Mouse (Mus musculus) lung, embryonic 16.5 days (tissue): ENCODE results near the gene Tomm5. TPM values are rescaled to one million over a fixed set of nuclear protein-coding genes. Genes with fewer than 3 reads are reported as not detected.

ENCODE experiments used
- ATAC-seq: fragments of 200-750 bp; cut with Nextera tagmentation; 2 replicates; pipeline ENCODE4 v1.8.0; 2017; ENCODE audit warnings: low read depth, mild to moderate bottlenecking, moderate library complexity
- H3K27ac ChIP-seq: fragments of 300-500 bp; sonication (generic); 2 replicates; pipeline ENCODE4 v1.5.1; 2014; ENCODE audit warnings: mild to moderate bottlenecking, control low read depth, low read length
- H3K27me3 ChIP-seq: fragments of 300-500 bp; sonication (generic); 2 replicates; pipeline ENCODE4 v1.6.1; 2014; ENCODE audit warnings: low read depth, low read length, mixed read lengths; ENCODE audit not compliant: control insufficient read depth, insufficient read depth
- H3K36me3 ChIP-seq: fragments of 300-500 bp; sonication (generic); 2 replicates; pipeline ENCODE4 v1.6.1; 2014; ENCODE audit warnings: low read length; ENCODE audit not compliant: control insufficient read depth, insufficient read depth
- H3K4me1 ChIP-seq: fragments of 300-500 bp; sonication (generic); replicated peaks from 2 replicates; pipeline ENCODE4 v1.6.1; 2014; ENCODE audit warnings: low read length, mixed read lengths; ENCODE audit not compliant: control insufficient read depth, insufficient read depth
- H3K4me2 ChIP-seq: fragments of 300-500 bp; sonication (generic); 2 replicates; pipeline ENCODE4 v1.6.1; 2014; ENCODE audit warnings: low read depth, low read length, control low read depth
- H3K4me3 ChIP-seq: fragments of 300-500 bp; sonication (generic); 2 replicates; pipeline ENCODE4 v1.5.1; 2014; ENCODE audit warnings: mild to moderate bottlenecking, low read length, control low read depth
- H3K9ac ChIP-seq: fragments of 300-500 bp; sonication (generic); 2 replicates; pipeline ENCODE4 v1.6.1; 2014; ENCODE audit warnings: low read length, control low read depth
- H3K9me3 ChIP-seq: fragments of 300-500 bp; sonication (generic); 2 replicates; pipeline ENCODE4 v1.6.1; 2016; ENCODE audit warnings: low read length; ENCODE audit not compliant: control insufficient read depth
- WGBS: fragments of 180-500 bp; shearing (Covaris S2); extraction: QIAGEN DNeasy Blood & Tissue Kit; methylation state at CpG from one replicate; pipeline ENCODE4 v1.1.7; 2014; 5-methylcytosine and 5-hydroxymethylcytosine counted together
- polyA plus RNA-seq: library from polyadenylated mRNA; unstranded; fragments of >200 nt; fragmentation: Nextera tagmentation; extraction: Ambion mirVana; gene quantifications from 2 replicates; pipeline ENCODE4 v1.2.1, GENCODE M21; 2015

The Tomm5 gene
- polyA plus RNA-seq: 172 and 181 TPM in 2 replicates

GRCm38 (mm10) chr4:45107601-45108277, at the start of gene Tomm5:
Gene Tomm5, minus strand, starts transcription at chr4:45108114.
- ATAC-seq: peak; percentile 98
- H3K27me3 ChIP-seq: no peaks in the 10 kb centered on the region
- peaks cover 7% of the 10 kb centered on the region; the same call in 1 of the 2 replicates for H3K36me3 ChIP-seq
- peak within 1 kb of the TSS; percentile 93 for H3K9ac ChIP-seq
- 0% methylated on average over 39 of the region's 39 CpGs for WGBS
- peak within 1 kb of the TSS; percentile 78 for H3K4me2 ChIP-seq
- peaks cover 10% of the 10 kb centered on the region for H3K4me1 ChIP-seq
- H3K27ac ChIP-seq: peak within 1 kb of the TSS; percentile 37; the same call in 1 of the 2 replicates
- H3K4me3 ChIP-seq: peak within 1 kb of the TSS; percentile 71
- no peaks in the 10 kb centered on the region for H3K9me3 ChIP-seq

- H3K9ac ChIP-seq: no peak overlapping the region
- H3K4me2 ChIP-seq: no peak overlapping the region
- no peak overlapping the region for H3K27ac ChIP-seq
- H3K27me3 ChIP-seq: no peaks in the 10 kb centered on the region
- no peak overlapping the region for H3K4me3 ChIP-seq
- H3K9me3 ChIP-seq: no peaks in the 10 kb centered on the region
- no peaks in the 10 kb centered on the region for H3K4me1 ChIP-seq
- H3K36me3 ChIP-seq: no peaks in the 10 kb centered on the region
- ATAC-seq: no peak
- WGBS: 72% methylated on average over 3 of the region's 3 CpGs
Observed at GRCm38 (mm10) chr4:45156433-45156832, 48.5 kb upstream of the Tomm5 start.

GRCm38 (mm10) chr4:45143005-45143404, 35.1 kb upstream of the Tomm5 start:
- no peak overlapping the region for H3K27ac ChIP-seq
- no peak for ATAC-seq
- H3K4me2 ChIP-seq: no peak overlapping the region
- 38% methylated on average over 8 of the region's 8 CpGs for WGBS
- H3K36me3 ChIP-seq: no peaks in the 10 kb centered on the region
- H3K9me3 ChIP-seq: no peaks in the 10 kb centered on the region
- H3K9ac ChIP-seq: no peak overlapping the region
- no peaks in the 10 kb centered on the region for H3K4me1 ChIP-seq
- H3K4me3 ChIP-seq: no peak overlapping the region
- H3K27me3 ChIP-seq: no peaks in the 10 kb centered on the region; the same call in 1 of the 2 replicates

- no peak for ATAC-seq
- no peak overlapping the region for H3K9ac ChIP-seq
- no peaks in the 10 kb centered on the region for H3K9me3 ChIP-seq
- H3K4me1 ChIP-seq: no peaks in the 10 kb centered on the region
- H3K36me3 ChIP-seq: no peaks in the 10 kb centered on the region
- no peak overlapping the region for H3K4me2 ChIP-seq
- no peak overlapping the region for H3K27ac ChIP-seq
- 42% methylated on average over 11 of the region's 11 CpGs for WGBS
- H3K27me3 ChIP-seq: no peaks in the 10 kb centered on the region; the same call in 1 of the 2 replicates
- no peak overlapping the region for H3K4me3 ChIP-seq
Observed at GRCm38 (mm10) chr4:45142411-45142810, 34.5 kb upstream of the Tomm5 start.

- Histone ChIP-seq H3K27ac (no peak overlapping the region), H3K36me3 (no peaks in the 10 kb centered on the region), H3K4me2 (no peak overlapping the region), H3K4me1 (no peaks in the 10 kb centered on the region), H3K9me3 (no peaks in the 10 kb centered on the region), H3K27me3 (no peaks in the 10 kb centered on the region; the same call in 1 of the 2 replicates), H3K4me3 (no peak overlapping the region), H3K9ac (no peak overlapping the region)
- ATAC-seq: no peak
- WGBS: 59% methylated on average over 5 of the region's 5 CpGs
Observed at GRCm38 (mm10) chr4:45141835-45142234, 33.9 kb upstream of the Tomm5 start.

GRCm38 (mm10) chr4:45137636-45138035, 29.7 kb upstream of the Tomm5 start:
- Histone ChIP-seq H3K9me3 (no peaks in the 10 kb centered on the region), H3K27ac (no peak overlapping the region), H3K9ac (no peak overlapping the region), H3K4me2 (no peak overlapping the region), H3K36me3 (no peaks in the 10 kb centered on the region), H3K27me3 (no peaks in the 10 kb centered on the region; the same call in 1 of the 2 replicates), H3K4me3 (no peak overlapping the region), H3K4me1 (no peaks in the 10 kb centered on the region)
- 42% methylated on average over 4 of the region's 4 CpGs for WGBS
- ATAC-seq: no peak

- no peaks in the 10 kb centered on the region for H3K4me1 ChIP-seq
- no peak for ATAC-seq
- H3K36me3 ChIP-seq: no peaks in the 10 kb centered on the region
- H3K27ac ChIP-seq: no peak overlapping the region
- no peak overlapping the region for H3K4me2 ChIP-seq
- no peak overlapping the region for H3K9ac ChIP-seq
- H3K27me3 ChIP-seq: no peaks in the 10 kb centered on the region
- WGBS: 54% methylated on average over 8 of the region's 8 CpGs
- H3K9me3 ChIP-seq: no peaks in the 10 kb centered on the region
- no peak overlapping the region for H3K4me3 ChIP-seq
Observed at GRCm38 (mm10) chr4:45134471-45134870, 26.6 kb upstream of the Tomm5 start.

- no peak overlapping the region for H3K27ac ChIP-seq
- no peak overlapping the region for H3K4me2 ChIP-seq
- no peak overlapping the region for H3K4me3 ChIP-seq
- no peaks in the 10 kb centered on the region for H3K9me3 ChIP-seq
- H3K4me1 ChIP-seq: no peaks in the 10 kb centered on the region
- H3K27me3 ChIP-seq: no peaks in the 10 kb centered on the region
- H3K36me3 ChIP-seq: no peaks in the 10 kb centered on the region
- no peak for ATAC-seq
- WGBS: 55% methylated on average over 4 of the region's 4 CpGs
- no peak overlapping the region for H3K9ac ChIP-seq
Observed at GRCm38 (mm10) chr4:45131021-45131420, 23.1 kb upstream of the Tomm5 start.

- H3K9ac ChIP-seq: no peak overlapping the region
- no peaks in the 10 kb centered on the region for H3K27me3 ChIP-seq
- no peaks in the 10 kb centered on the region for H3K4me1 ChIP-seq
- WGBS: 74% methylated on average over 11 of the region's 11 CpGs
- ATAC-seq: no peak
- H3K9me3 ChIP-seq: no peaks in the 10 kb centered on the region
- no peak overlapping the region for H3K4me2 ChIP-seq
- no peaks in the 10 kb centered on the region for H3K36me3 ChIP-seq
- H3K4me3 ChIP-seq: no peak overlapping the region
- H3K27ac ChIP-seq: no peak overlapping the region
Observed at GRCm38 (mm10) chr4:45121311-45121710, 13.4 kb upstream of the Tomm5 start.
